Mouse (Mus musculus): ENCODE measurements at regions not wholly inside any gene's neighbourhood (a gene's known extent, or its start where the extent isn't known, plus 50 kb on each side); places are given as distances from the start of the nearest gene placed in this dataset.

GRCm38 (mm10) chr13:115252541-115252940 lies 150.8 kb upstream of the Itga1 start:
- H3K4me3 ChIP-seq (ENCODE audit: low read depth, low read length) = no peak overlapping the region
- H3K27ac ChIP-seq (ENCODE audit: insufficient read depth, low read depth, low read length) = no peak overlapping the region
- WGBS = 34% methylated on average over 3 of the region's 3 CpGs
- H3K4me1 ChIP-seq (ENCODE audit: control insufficient read depth, insufficient read depth, insufficient read length, low read length) = no peaks in the 10 kb centered on the region
- H3K27me3 ChIP-seq (ENCODE audit: control insufficient read depth, insufficient read depth, low read length) = no peaks in the 10 kb centered on the region
- no peaks in the 10 kb centered on the region for H3K36me3 ChIP-seq (ENCODE audit: control insufficient read depth, insufficient read depth, low read length)
- TF ChIP-seq CTCF (IDR thresholded peaks at IDR 0.05; ENCODE audit: extremely low read depth, insufficient read length, insufficient replicate concordance, low read depth, low read length) = no peak
- TF ChIP-seq POLR2A (IDR thresholded peaks at IDR 0.05; ENCODE audit: low read depth, low read length) = no peak

GRCm38 (mm10) chr13:115231981-115232380 lies 130.2 kb upstream of the Itga1 start:
- Histone ChIP-seq H3K4me3 (ENCODE audit: low read depth, low read length) (no peak overlapping the region), H3K27me3 (ENCODE audit: control insufficient read depth, insufficient read depth, low read length) (no peaks in the 10 kb centered on the region), H3K27ac (ENCODE audit: insufficient read depth, low read depth, low read length) (no peak overlapping the region), H3K4me1 (ENCODE audit: control insufficient read depth, insufficient read depth, insufficient read length, low read length) (no peaks in the 10 kb centered on the region), H3K36me3 (ENCODE audit: control insufficient read depth, insufficient read depth, low read length) (no peaks in the 10 kb centered on the region)
- TF ChIP-seq POLR2A (IDR thresholded peaks at IDR 0.05; ENCODE audit: low read depth, low read length) (no peak), CTCF (IDR thresholded peaks at IDR 0.05; ENCODE audit: extremely low read depth, insufficient read length, insufficient replicate concordance, low read depth, low read length) (no peak)
- WGBS = 83% methylated on average over 4 of the region's 4 CpGs

GRCm38 (mm10) chr13:115230494-115230893 lies 128.7 kb upstream of the Itga1 start:
- Histone ChIP-seq H3K4me1 (ENCODE audit: control insufficient read depth, insufficient read depth, insufficient read length, low read length) (no peaks in the 10 kb centered on the region), H3K36me3 (ENCODE audit: control insufficient read depth, insufficient read depth, low read length) (no peaks in the 10 kb centered on the region), H3K4me3 (ENCODE audit: low read depth, low read length) (no peak overlapping the region), H3K27me3 (ENCODE audit: control insufficient read depth, insufficient read depth, low read length) (no peaks in the 10 kb centered on the region), H3K27ac (ENCODE audit: insufficient read depth, low read depth, low read length) (no peak overlapping the region)
- 28% methylated on average over 13 of the region's 13 CpGs for WGBS
- TF ChIP-seq CTCF (IDR thresholded peaks at IDR 0.05; ENCODE audit: extremely low read depth, insufficient read length, insufficient replicate concordance, low read depth, low read length) = no peak
- no peak for TF ChIP-seq POLR2A (IDR thresholded peaks at IDR 0.05; ENCODE audit: low read depth, low read length)

GRCm38 (mm10) chr13:115226824-115227223 lies 125.1 kb upstream of the Itga1 start:
- no peak overlapping the region for H3K4me3 ChIP-seq (ENCODE audit: low read depth, low read length)
- TF ChIP-seq CTCF (IDR thresholded peaks at IDR 0.05; ENCODE audit: extremely low read depth, insufficient read length, insufficient replicate concordance, low read depth, low read length) (no peak), POLR2A (IDR thresholded peaks at IDR 0.05; ENCODE audit: low read depth, low read length) (no peak)

GRCm38 (mm10) chr13:115219701-115220100 lies 117.9 kb upstream of the Itga1 start:
- WGBS = 18% methylated on average over 2 of the region's 2 CpGs

More at GRCm38 (mm10) chr13:115226824-115227223, 125.1 kb upstream of the Itga1 start:
- H3K4me1 ChIP-seq (ENCODE audit: control insufficient read depth, insufficient read depth, insufficient read length, low read length) = no peaks in the 10 kb centered on the region
- WGBS = 73% methylated on average over 6 of the region's 6 CpGs
- no peak overlapping the region for H3K27ac ChIP-seq (ENCODE audit: insufficient read depth, low read depth, low read length)
- no peaks in the 10 kb centered on the region for H3K27me3 ChIP-seq (ENCODE audit: control insufficient read depth, insufficient read depth, low read length)
- H3K36me3 ChIP-seq (ENCODE audit: control insufficient read depth, insufficient read depth, low read length) = no peaks in the 10 kb centered on the region

GRCm38 (mm10) chr13:115211285-115211684 lies 109.5 kb upstream of the Itga1 start:
- 0 out of 2 replicates have a peak, but pooled peaks cover 3% of the 10 kb centered on the region for H3K4me1 ChIP-seq (ENCODE audit: control insufficient read depth, insufficient read depth, insufficient read length, low read length)
- no peak overlapping the region for H3K4me3 ChIP-seq (ENCODE audit: low read depth, low read length)
- H3K27me3 ChIP-seq (ENCODE audit: control insufficient read depth, insufficient read depth, low read length) = no peaks in the 10 kb centered on the region; the same call in 1 of the 2 replicates
- WGBS = 87% methylated on average over 3 of the region's 3 CpGs
- TF ChIP-seq POLR2A (IDR thresholded peaks at IDR 0.05; ENCODE audit: low read depth, low read length) (no peak), CTCF (IDR thresholded peaks at IDR 0.05; ENCODE audit: extremely low read depth, insufficient read length, insufficient replicate concordance, low read depth, low read length) (no peak)
- H3K36me3 ChIP-seq (ENCODE audit: control insufficient read depth, insufficient read depth, low read length) = no peaks in the 10 kb centered on the region
- H3K27ac ChIP-seq (ENCODE audit: insufficient read depth, low read depth, low read length) = no peak overlapping the region

More at GRCm38 (mm10) chr13:115219701-115220100, 117.9 kb upstream of the Itga1 start:
- Histone ChIP-seq H3K27ac (ENCODE audit: insufficient read depth, low read depth, low read length) (no peak overlapping the region), H3K36me3 (ENCODE audit: control insufficient read depth, insufficient read depth, low read length) (no peaks in the 10 kb centered on the region), H3K4me1 (ENCODE audit: control insufficient read depth, insufficient read depth, insufficient read length, low read length) (no peaks in the 10 kb centered on the region), H3K4me3 (ENCODE audit: low read depth, low read length) (no peak overlapping the region), H3K27me3 (ENCODE audit: control insufficient read depth, insufficient read depth, low read length) (no peaks in the 10 kb centered on the region)
- TF ChIP-seq CTCF (IDR thresholded peaks at IDR 0.05; ENCODE audit: extremely low read depth, insufficient read length, insufficient replicate concordance, low read depth, low read length) (no peak), POLR2A (IDR thresholded peaks at IDR 0.05; ENCODE audit: low read depth, low read length) (no peak)

- WGBS = 81% methylated on average over 10 of the region's 10 CpGs
Measured at GRCm38 (mm10) chr13:115210643-115211208, 109.0 kb upstream of the Itga1 start.

More at GRCm38 (mm10) chr13:115210643-115211208, 109.0 kb upstream of the Itga1 start:
- H3K27ac ChIP-seq (ENCODE audit: insufficient read depth, low read depth, low read length) = no peak overlapping the region
- 0 out of 2 replicates have a peak, but pooled peaks cover 3% of the 10 kb centered on the region for H3K4me1 ChIP-seq (ENCODE audit: control insufficient read depth, insufficient read depth, insufficient read length, low read length)
- H3K27me3 ChIP-seq (ENCODE audit: control insufficient read depth, insufficient read depth, low read length) = no peaks in the 10 kb centered on the region; the same call in 1 of the 2 replicates
- no peaks in the 10 kb centered on the region for H3K36me3 ChIP-seq (ENCODE audit: control insufficient read depth, insufficient read depth, low read length)
- H3K4me3 ChIP-seq (ENCODE audit: low read depth, low read length) = no peak overlapping the region
- TF ChIP-seq CTCF (IDR thresholded peaks at IDR 0.05; ENCODE audit: extremely low read depth, insufficient read length, insufficient replicate concordance, low read depth, low read length) = no peak
- no peak for TF ChIP-seq POLR2A (IDR thresholded peaks at IDR 0.05; ENCODE audit: low read depth, low read length)
